Mouse (Mus musculus): ENCODE data around the gene Igf1r. TPM values are rescaled to one million over a fixed set of nuclear protein-coding genes. Genes with fewer than 3 reads are reported as not detected.
A peak's percentile ranks its signal among the peaks of the same experiment; 100 is the strongest.

Gene Igf1r
- polyA plus RNA-seq, 1 experiment from 2014 or later, result 36.6 TPM

GRCm38 (mm10) chr7:67986816-67987215 is 34.2 kb downstream of the Igf1r start:
- no peaks in the 10 kb centered on the region for H3K27me3 ChIP-seq
- no peak overlapping the region for H3K9ac ChIP-seq
- H3K36me3 ChIP-seq, result 0 out of 2 replicates have a peak, but pooled peaks cover 3% of the 10 kb centered on the region
- H3K4me3 ChIP-seq, result no peak overlapping the region
- ATAC-seq (ENCODE audit: insufficient number of reproducible peaks, insufficient read depth, low FRiP score, low TSS enrichment), result no peak
- WGBS, result 84% methylated on average over 11 of the region's 11 CpGs
- H3K9me3 ChIP-seq, result no peaks in the 10 kb centered on the region
- no peak overlapping the region for H3K4me2 ChIP-seq (replicated peaks)
- peaks cover 46% of the 10 kb centered on the region for H3K4me1 ChIP-seq
- H3K27ac ChIP-seq, result no peak overlapping the region

- Histone ChIP-seq H3K36me3 (0 out of 2 replicates have a peak, but pooled peaks cover 3% of the 10 kb centered on the region), H3K9me3 (no peaks in the 10 kb centered on the region), H3K9ac (no peak overlapping the region), H3K4me2 (replicated peaks) (no peak overlapping the region), H3K27ac (no peak overlapping the region), H3K4me1 (peaks cover 36% of the 10 kb centered on the region), H3K4me3 (no peak overlapping the region), H3K27me3 (no peaks in the 10 kb centered on the region)
- 59% methylated on average over 2 of the region's 2 CpGs for WGBS
- no peak for ATAC-seq (ENCODE audit: insufficient number of reproducible peaks, insufficient read depth, low FRiP score, low TSS enrichment)
These were observed 36.7 kb downstream of the Igf1r start for GRCm38 (mm10) chr7:67989376-67989775.

GRCm38 (mm10) chr7:67993614-67994013 is 41.0 kb downstream of the Igf1r start:
- H3K4me1 ChIP-seq, result peaks cover 44% of the 10 kb centered on the region
- no peak overlapping the region for H3K27ac ChIP-seq
- no peak overlapping the region for H3K4me2 ChIP-seq (replicated peaks)
- H3K36me3 ChIP-seq, result 0 out of 2 replicates have a peak, but pooled peaks cover 3% of the 10 kb centered on the region
- no peaks in the 10 kb centered on the region for H3K27me3 ChIP-seq
- H3K4me3 ChIP-seq, result no peak overlapping the region
- no peaks in the 10 kb centered on the region for H3K9me3 ChIP-seq
- H3K9ac ChIP-seq, result no peak overlapping the region
- no peak for ATAC-seq (ENCODE audit: insufficient number of reproducible peaks, insufficient read depth, low FRiP score, low TSS enrichment)
- WGBS, result 86% methylated on average over 4 of the region's 4 CpGs

DNA sequence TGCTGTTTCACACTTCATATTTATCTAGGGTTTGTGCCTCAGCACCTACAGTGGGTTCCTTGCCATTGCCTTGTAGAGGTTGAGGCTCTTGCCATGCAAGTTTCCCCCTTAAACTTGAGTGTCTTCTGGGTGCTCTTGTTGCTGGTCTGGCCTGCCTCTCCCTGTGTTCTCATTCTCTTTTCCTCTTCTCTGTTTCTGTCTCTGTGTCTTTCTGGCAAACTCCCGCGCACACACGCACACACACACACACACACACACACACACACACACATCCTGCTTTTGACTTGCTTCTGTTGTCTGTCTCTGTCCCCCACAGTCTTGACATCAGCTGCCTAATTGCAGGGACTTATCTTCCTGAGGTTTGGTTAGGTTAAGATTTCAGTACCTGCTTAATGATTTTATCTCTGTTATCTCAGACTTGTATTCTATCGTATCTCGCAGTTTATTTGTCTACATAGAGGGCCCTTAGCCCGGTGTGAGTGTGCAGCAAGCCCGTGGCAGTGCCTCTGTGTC is 41.8 kb downstream of the Igf1r start:
- H3K27ac ChIP-seq, result 0 out of 2 replicates have a peak overlapping the region, but pooled peaks have one; percentile 17
- no peak for ATAC-seq (ENCODE audit: insufficient number of reproducible peaks, insufficient read depth, low FRiP score, low TSS enrichment)
- no peaks in the 10 kb centered on the region for H3K9me3 ChIP-seq
- no peaks in the 10 kb centered on the region for H3K36me3 ChIP-seq
- H3K4me1 ChIP-seq, result peaks cover 51% of the 10 kb centered on the region
- no peak overlapping the region for H3K4me3 ChIP-seq
- no peak overlapping the region for H3K4me2 ChIP-seq (replicated peaks)
- 77% methylated on average over 7 of the region's 7 CpGs for WGBS
- H3K9ac ChIP-seq, result no peak overlapping the region
- no peaks in the 10 kb centered on the region for H3K27me3 ChIP-seq

- Histone ChIP-seq H3K4me1 (peaks cover 51% of the 10 kb centered on the region), H3K4me2 (replicated peaks) (no peak overlapping the region), H3K9me3 (no peaks in the 10 kb centered on the region), H3K4me3 (no peak overlapping the region), H3K9ac (no peak overlapping the region), H3K27me3 (no peaks in the 10 kb centered on the region), H3K36me3 (no peaks in the 10 kb centered on the region), H3K27ac (0 out of 2 replicates have a peak overlapping the region, but pooled peaks have one; percentile 5)
- no peak for ATAC-seq (ENCODE audit: insufficient number of reproducible peaks, insufficient read depth, low FRiP score, low TSS enrichment)
- WGBS, result 71% methylated on average over 8 of the region's 8 CpGs
These were observed 42.6 kb downstream of the Igf1r start for GRCm38 (mm10) chr7:67995276-67995675.

GRCm38 (mm10) chr7:67996202-67996960 is 43.8 kb downstream of the Igf1r start:
- Histone ChIP-seq H3K27me3 (no peaks in the 10 kb centered on the region), H3K4me3 (no peak overlapping the region), H3K9me3 (no peaks in the 10 kb centered on the region), H3K4me1 (peaks cover 49% of the 10 kb centered on the region), H3K36me3 (no peaks in the 10 kb centered on the region), H3K27ac (0 out of 2 replicates have a peak overlapping the region, but pooled peaks have one; percentile 36), H3K9ac (no peak overlapping the region), H3K4me2 (replicated peaks) (no peak overlapping the region)
- WGBS, result 53% methylated on average over 12 of the region's 12 CpGs
- no peak for ATAC-seq (ENCODE audit: insufficient number of reproducible peaks, insufficient read depth, low FRiP score, low TSS enrichment)

DNA sequence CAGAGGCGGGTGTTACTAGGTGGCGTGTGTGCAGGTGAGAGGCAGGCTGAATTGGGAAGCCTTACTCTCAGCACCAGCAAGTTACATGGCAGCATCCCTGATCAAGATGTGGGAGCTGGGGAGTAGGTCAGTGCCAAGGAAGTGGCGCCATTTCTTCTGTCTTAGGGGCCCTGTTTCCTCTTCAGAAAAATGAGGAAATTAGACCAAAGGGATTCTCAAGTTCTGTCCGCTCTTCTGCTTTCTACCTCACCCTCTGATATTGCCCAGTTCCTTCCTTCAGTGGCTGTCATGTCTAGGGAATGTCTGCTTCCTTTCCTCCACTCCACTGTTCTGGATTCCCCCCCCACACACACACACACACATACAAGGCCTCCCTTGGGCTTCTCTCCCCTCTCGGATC is 48.6 kb downstream of the Igf1r start:
- Histone ChIP-seq H3K9ac (no peak overlapping the region), H3K9me3 (no peaks in the 10 kb centered on the region), H3K36me3 (peaks cover 20% of the 10 kb centered on the region), H3K4me2 (replicated peaks) (no peak overlapping the region), H3K4me3 (no peak overlapping the region), H3K27me3 (no peaks in the 10 kb centered on the region), H3K4me1 (peaks cover 20% of the 10 kb centered on the region), H3K27ac (no peak overlapping the region)
- WGBS, result 91% methylated on average over 5 of the region's 5 CpGs
- ATAC-seq (ENCODE audit: insufficient number of reproducible peaks, insufficient read depth, low FRiP score, low TSS enrichment), result no peak

DNA sequence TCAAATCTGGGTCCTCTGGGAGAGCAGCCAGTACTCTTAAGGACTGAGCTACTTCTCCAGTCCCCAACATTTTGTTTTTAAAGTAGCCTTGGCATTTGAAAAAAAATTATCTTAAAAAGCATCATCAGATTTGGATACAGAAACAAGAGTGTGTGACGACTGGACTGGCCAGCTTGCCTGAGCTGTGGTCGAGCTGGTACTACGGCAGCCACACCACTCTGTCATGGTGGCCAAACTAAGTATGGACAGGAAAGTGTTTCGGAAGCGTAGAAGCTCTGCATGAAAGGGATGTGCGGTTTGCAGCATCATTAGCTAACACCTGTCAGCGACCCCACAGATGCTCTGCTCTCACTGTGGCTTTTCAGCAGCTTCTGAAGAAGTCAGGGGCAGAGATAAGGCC is 53.4 kb downstream of the Igf1r start:
- H3K4me3 ChIP-seq, result no peak overlapping the region
- peaks cover 18% of the 10 kb centered on the region for H3K4me1 ChIP-seq
- H3K27ac ChIP-seq, result no peak overlapping the region
- 86% methylated on average over 7 of the region's 7 CpGs for WGBS
- H3K9ac ChIP-seq, result no peak overlapping the region
- no peaks in the 10 kb centered on the region for H3K27me3 ChIP-seq
- no peak overlapping the region for H3K4me2 ChIP-seq (replicated peaks)
- no peak for ATAC-seq (ENCODE audit: insufficient number of reproducible peaks, insufficient read depth, low FRiP score, low TSS enrichment)
- no peaks in the 10 kb centered on the region for H3K9me3 ChIP-seq
- H3K36me3 ChIP-seq, result peaks cover 39% of the 10 kb centered on the region

DNA sequence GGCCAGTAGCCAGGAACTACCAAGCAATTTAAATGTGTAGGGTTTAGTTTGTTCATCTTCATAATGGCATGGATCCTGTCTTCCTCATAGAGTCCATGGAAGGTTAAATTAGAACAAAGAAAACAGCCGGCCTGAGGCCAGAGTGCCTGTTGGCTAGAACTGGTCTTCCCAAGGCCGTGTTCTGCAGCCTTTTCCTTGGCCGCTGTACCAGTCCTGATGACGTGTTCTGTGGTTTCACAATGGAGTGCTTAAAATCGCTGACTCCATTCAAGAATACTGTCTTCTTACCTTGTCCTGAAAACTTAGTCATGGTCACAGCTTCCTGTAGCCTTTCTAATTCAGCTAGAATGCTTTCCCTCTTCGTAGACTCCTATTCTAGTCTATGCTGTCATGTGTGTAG is 53.9 kb downstream of the Igf1r start:
- no peak for ATAC-seq (ENCODE audit: insufficient number of reproducible peaks, insufficient read depth, low FRiP score, low TSS enrichment)
- H3K27ac ChIP-seq, result no peak overlapping the region
- peaks cover 39% of the 10 kb centered on the region for H3K36me3 ChIP-seq
- peaks cover 18% of the 10 kb centered on the region for H3K4me1 ChIP-seq
- 88% methylated on average over 6 of the region's 6 CpGs for WGBS
- no peak overlapping the region for H3K9ac ChIP-seq
- H3K27me3 ChIP-seq, result no peaks in the 10 kb centered on the region
- no peak overlapping the region for H3K4me3 ChIP-seq
- H3K9me3 ChIP-seq, result no peaks in the 10 kb centered on the region
- H3K4me2 ChIP-seq (replicated peaks), result no peak overlapping the region

- Histone ChIP-seq H3K4me1 (peaks cover 29% of the 10 kb centered on the region), H3K4me3 (no peak overlapping the region), H3K9ac (no peak overlapping the region), H3K27ac (no peak overlapping the region), H3K36me3 (peaks cover 26% of the 10 kb centered on the region), H3K27me3 (no peaks in the 10 kb centered on the region), H3K4me2 (replicated peaks) (no peak overlapping the region), H3K9me3 (no peaks in the 10 kb centered on the region)
- ATAC-seq (ENCODE audit: insufficient number of reproducible peaks, insufficient read depth, low FRiP score, low TSS enrichment), result no peak
- 65% methylated on average over 8 of the region's 8 CpGs for WGBS
These were observed 57.0 kb downstream of the Igf1r start for GRCm38 (mm10) chr7:68009635-68010034.

- H3K4me1 ChIP-seq, result peaks cover 29% of the 10 kb centered on the region
- no peaks in the 10 kb centered on the region for H3K9me3 ChIP-seq
- H3K27me3 ChIP-seq, result no peaks in the 10 kb centered on the region
- H3K4me3 ChIP-seq, result no peak overlapping the region
- H3K9ac ChIP-seq, result no peak overlapping the region
- no peak overlapping the region for H3K27ac ChIP-seq
- H3K36me3 ChIP-seq, result peaks cover 26% of the 10 kb centered on the region
- no peak for ATAC-seq (ENCODE audit: insufficient number of reproducible peaks, insufficient read depth, low FRiP score, low TSS enrichment)
- no peak overlapping the region for H3K4me2 ChIP-seq (replicated peaks)
- WGBS, result 77% methylated on average over 7 of the region's 7 CpGs
These were observed 57.5 kb downstream of the Igf1r start for GRCm38 (mm10) chr7:68010168-68010567.

DNA sequence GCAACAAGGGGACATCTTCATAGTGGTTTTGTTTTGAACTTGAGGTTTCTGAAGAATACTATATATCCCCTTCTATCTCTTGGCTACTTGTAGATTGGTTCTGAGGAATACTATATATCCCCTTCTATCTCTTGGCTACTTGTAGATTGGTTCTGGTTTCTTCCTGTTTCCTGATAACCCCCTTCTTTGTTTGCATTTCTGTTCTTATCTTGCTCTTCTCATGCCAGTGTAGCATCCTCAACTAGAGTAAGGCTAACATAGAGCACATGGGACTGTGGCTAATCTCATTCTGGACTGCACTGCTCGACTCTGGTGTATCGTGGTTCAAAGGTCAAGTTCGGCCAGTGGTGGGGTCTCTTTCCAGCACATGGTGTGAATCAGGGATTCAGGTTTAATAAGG is 58.2 kb downstream of the Igf1r start:
- ATAC-seq (ENCODE audit: insufficient number of reproducible peaks, insufficient read depth, low FRiP score, low TSS enrichment), result no peak
- no peak overlapping the region for H3K9ac ChIP-seq
- peaks cover 32% of the 10 kb centered on the region for H3K36me3 ChIP-seq
- 50% methylated on average over 3 of the region's 3 CpGs for WGBS
- no peak overlapping the region for H3K4me2 ChIP-seq (replicated peaks)
- H3K27me3 ChIP-seq, result no peaks in the 10 kb centered on the region
- peaks cover 29% of the 10 kb centered on the region for H3K4me1 ChIP-seq
- no peaks in the 10 kb centered on the region; the same call in 1 of the 2 replicates for H3K9me3 ChIP-seq
- H3K4me3 ChIP-seq, result no peak overlapping the region
- H3K27ac ChIP-seq, result no peak overlapping the region

Data from embryonic facial prominence, embryonic 12.5 days (tissue).